Mouse (Mus musculus) testis, adult 2 months (tissue): ENCODE results near the gene Gucy2g.

Experiments
- CTCF ChIP-seq: fragments of 200-500 bp; IDR thresholded peaks from 2 replicates; pipeline ENCODE4 v1.5.1; 2012; ENCODE audit warnings: low read depth, mild to moderate bottlenecking, inconsistent platforms, low read length, moderate library complexity; ENCODE audit not compliant: control insufficient read depth, insufficient read depth, insufficient replicate concordance
- POLR2A ChIP-seq: fragments of 200-500 bp; IDR thresholded peaks from 2 replicates; pipeline ENCODE4 v1.6.1; 2012; ENCODE audit warnings: low read depth, mild to moderate bottlenecking, inconsistent platforms, low read length, moderate library complexity; ENCODE audit not compliant: control insufficient read depth

- TF ChIP-seq CTCF (no peak), POLR2A (no peak)
These were observed 91.4 kb downstream of the Gucy2g start for GRCm38 (mm10) chr19:55149646-55150045.
